Mouse (Mus musculus) limb, embryonic 12.5 days (tissue): ENCODE data around the gene Timp3. TPM values are rescaled to one million over a fixed set of nuclear protein-coding genes. Genes with fewer than 3 reads are reported as not detected.

Experiments used
- ATAC-seq: fragments of 200-750 bp; cut with Nextera tagmentation; 2 replicates; pipeline ENCODE4 v1.8.0; 2017; ENCODE audit warnings: low read depth, moderate TSS enrichment; ENCODE audit not compliant: insufficient number of reproducible peaks, insufficient read depth, low FRiP score, low TSS enrichment
- H3K27ac ChIP-seq: fragments of 300-500 bp; sonication (generic); 2 replicates; pipeline ENCODE4 v1.5.1; 2016; ENCODE audit warnings: mild to moderate bottlenecking, moderate library complexity
- H3K27me3 ChIP-seq: fragments of 300-500 bp; sonication (generic); 2 replicates; pipeline ENCODE4 v1.6.1; 2016; ENCODE audit warnings: mild to moderate bottlenecking, moderate library complexity
- H3K36me3 ChIP-seq: fragments of 300-500 bp; sonication (generic); 2 replicates; pipeline ENCODE4 v1.6.1; 2016; ENCODE audit warnings: mild to moderate bottlenecking, moderate library complexity
- H3K4me1 ChIP-seq: fragments of 300-500 bp; sonication (generic); replicated peaks from 2 replicates; pipeline ENCODE4 v1.6.1; 2016
- H3K4me2 ChIP-seq: fragments of 300-500 bp; sonication (generic); 2 replicates; pipeline ENCODE4 v1.6.1; 2016; ENCODE audit warnings: mild to moderate bottlenecking, moderate library complexity
- H3K4me3 ChIP-seq: fragments of 300-500 bp; sonication (generic); replicated peaks from 2 replicates; pipeline ENCODE4 v1.5.1; 2016; ENCODE audit warnings: mild to moderate bottlenecking
- H3K9ac ChIP-seq: fragments of 300-500 bp; sonication (generic); replicated peaks from 2 replicates; pipeline ENCODE4 v1.6.1; 2016; ENCODE audit warnings: mild to moderate bottlenecking, moderate library complexity
- H3K9me3 ChIP-seq: fragments of 300-500 bp; sonication (generic); 2 replicates; pipeline ENCODE4 v1.6.1; 2016; ENCODE audit warnings: mild to moderate bottlenecking, moderate library complexity
- WGBS: fragments of 180-500 bp; shearing (Covaris S2); methylation state at CpG from one replicate; pipeline ENCODE4 v1.1.7; 2016; 5-methylcytosine and 5-hydroxymethylcytosine counted together
- polyA plus RNA-seq: library from polyadenylated mRNA; unstranded; fragments of >200 nt; fragmentation: Nextera tagmentation; extraction: Ambion mirVana; gene quantifications from 2 replicates; pipeline ENCODE4 v1.2.1, GENCODE M21; 2016

Gene Timp3
- polyA plus RNA-seq, 1 experiment from 2014 or later, result 66.3 TPM

DNA sequence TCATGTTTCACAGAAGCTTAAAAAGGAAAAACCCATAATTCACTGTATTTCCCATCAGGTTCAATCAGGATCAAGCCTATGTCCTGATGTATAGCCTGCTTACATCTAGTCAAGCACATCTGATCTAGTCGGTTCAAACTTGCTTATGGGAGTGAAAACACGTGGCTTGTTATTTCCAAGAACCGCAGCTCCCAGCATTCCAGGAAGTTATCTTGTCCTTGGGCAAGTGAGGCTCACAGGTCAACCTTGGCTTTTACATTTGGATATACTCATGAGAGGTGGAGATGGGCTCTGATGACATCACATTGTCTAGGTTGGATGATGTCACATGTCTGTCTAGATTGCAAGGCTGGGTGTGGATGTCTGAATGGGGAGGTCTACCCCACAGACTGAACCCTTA lies 12.8 kb downstream of the Timp3 start:
- no peak for ATAC-seq
- no peak overlapping the region for H3K4me3 ChIP-seq
- H3K9ac ChIP-seq, result no peak overlapping the region
- WGBS, result 92% methylated on average over 3 of the region's 3 CpGs
- peaks cover 30% of the 10 kb centered on the region for H3K36me3 ChIP-seq
- H3K9me3 ChIP-seq, result no peaks in the 10 kb centered on the region
- peaks cover 24% of the 10 kb centered on the region for H3K4me1 ChIP-seq
- no peaks in the 10 kb centered on the region for H3K27me3 ChIP-seq
- H3K27ac ChIP-seq, result no peak overlapping the region
- no peak overlapping the region for H3K4me2 ChIP-seq

DNA sequence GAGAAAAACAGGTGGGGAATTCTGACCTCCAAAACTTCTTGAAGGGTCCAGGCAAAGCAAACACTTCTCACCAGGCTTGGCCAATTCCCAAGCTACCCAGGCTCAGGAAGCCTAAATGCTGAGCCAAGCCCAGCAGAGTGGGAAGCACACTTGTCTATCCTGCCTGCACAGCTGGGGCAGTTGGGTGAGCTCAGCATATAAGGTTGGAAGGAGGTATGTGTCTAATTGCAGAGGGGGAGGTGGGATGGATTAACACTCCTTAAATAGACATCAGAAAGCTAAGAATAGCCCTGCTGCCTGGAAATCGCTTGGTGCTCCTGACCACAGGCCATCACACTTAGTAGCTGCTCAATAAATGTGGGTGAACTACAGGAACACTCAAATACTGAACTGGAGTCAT lies 13.3 kb downstream of the Timp3 start:
- no peak overlapping the region for H3K27ac ChIP-seq
- H3K4me3 ChIP-seq, result no peak overlapping the region
- no peak overlapping the region for H3K9ac ChIP-seq
- H3K27me3 ChIP-seq, result no peaks in the 10 kb centered on the region
- H3K36me3 ChIP-seq, result peaks cover 25% of the 10 kb centered on the region
- ATAC-seq, result no peak
- H3K4me1 ChIP-seq, result peaks cover 24% of the 10 kb centered on the region
- WGBS, result 85% methylated on average over 1 of the region's 1 CpGs
- H3K4me2 ChIP-seq, result no peak overlapping the region
- H3K9me3 ChIP-seq, result no peaks in the 10 kb centered on the region

DNA sequence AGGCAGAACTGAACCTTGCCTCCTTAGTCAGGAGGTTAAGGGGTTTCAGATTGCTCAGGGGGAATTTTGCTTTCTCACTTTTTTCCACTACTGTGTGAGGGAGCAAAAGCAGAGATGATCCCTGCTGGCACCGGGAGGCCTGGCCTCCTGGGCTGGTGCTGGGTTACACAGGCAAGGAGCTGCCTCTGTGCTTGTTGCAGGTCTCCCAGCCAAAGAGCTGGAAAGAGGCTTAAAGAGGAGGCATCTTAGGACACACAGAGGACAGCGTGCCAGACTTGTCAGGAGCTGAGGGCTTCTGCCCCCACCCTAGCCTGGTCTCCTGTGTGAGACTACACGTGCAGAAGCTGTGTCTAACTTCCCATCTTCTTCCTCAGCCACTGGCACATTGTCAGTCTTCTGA lies 15.3 kb downstream of the Timp3 start:
- Histone ChIP-seq H3K36me3 (peaks cover 11% of the 10 kb centered on the region), H3K4me3 (no peak overlapping the region), H3K4me2 (no peak overlapping the region), H3K27me3 (no peaks in the 10 kb centered on the region), H3K9ac (no peak overlapping the region), H3K9me3 (no peaks in the 10 kb centered on the region), H3K4me1 (peaks cover 31% of the 10 kb centered on the region), H3K27ac (no peak overlapping the region)
- ATAC-seq, result no peak
- 46% methylated on average over 3 of the region's 3 CpGs for WGBS

DNA sequence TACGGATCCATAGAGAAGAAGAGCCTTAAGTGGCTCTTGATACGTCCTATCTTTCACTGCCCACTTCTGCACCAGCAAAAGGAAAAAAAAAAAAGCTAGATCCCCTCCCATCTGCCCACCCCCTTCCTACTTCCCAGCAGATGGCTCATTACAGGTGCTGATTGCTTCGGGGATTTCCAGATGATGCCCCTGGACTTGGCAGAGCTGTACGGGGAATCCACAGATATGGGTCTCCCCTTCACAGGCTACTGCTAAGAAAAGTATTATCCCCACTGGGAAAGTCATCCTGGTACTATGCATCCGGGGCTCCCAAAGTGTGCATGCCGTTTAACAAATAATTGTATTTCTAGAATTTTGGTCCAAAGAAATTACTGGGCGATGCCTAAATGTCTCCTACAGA lies 17.5 kb downstream of the Timp3 start:
- H3K4me3 ChIP-seq, result no peak overlapping the region
- peaks cover 50% of the 10 kb centered on the region for H3K4me1 ChIP-seq
- no peak overlapping the region for H3K27ac ChIP-seq
- no peaks in the 10 kb centered on the region for H3K9me3 ChIP-seq
- ATAC-seq, result no peak
- H3K9ac ChIP-seq, result no peak overlapping the region
- H3K36me3 ChIP-seq, result peaks cover 14% of the 10 kb centered on the region
- no peaks in the 10 kb centered on the region for H3K27me3 ChIP-seq
- WGBS, result 79% methylated on average over 7 of the region's 7 CpGs
- no peak overlapping the region for H3K4me2 ChIP-seq

DNA sequence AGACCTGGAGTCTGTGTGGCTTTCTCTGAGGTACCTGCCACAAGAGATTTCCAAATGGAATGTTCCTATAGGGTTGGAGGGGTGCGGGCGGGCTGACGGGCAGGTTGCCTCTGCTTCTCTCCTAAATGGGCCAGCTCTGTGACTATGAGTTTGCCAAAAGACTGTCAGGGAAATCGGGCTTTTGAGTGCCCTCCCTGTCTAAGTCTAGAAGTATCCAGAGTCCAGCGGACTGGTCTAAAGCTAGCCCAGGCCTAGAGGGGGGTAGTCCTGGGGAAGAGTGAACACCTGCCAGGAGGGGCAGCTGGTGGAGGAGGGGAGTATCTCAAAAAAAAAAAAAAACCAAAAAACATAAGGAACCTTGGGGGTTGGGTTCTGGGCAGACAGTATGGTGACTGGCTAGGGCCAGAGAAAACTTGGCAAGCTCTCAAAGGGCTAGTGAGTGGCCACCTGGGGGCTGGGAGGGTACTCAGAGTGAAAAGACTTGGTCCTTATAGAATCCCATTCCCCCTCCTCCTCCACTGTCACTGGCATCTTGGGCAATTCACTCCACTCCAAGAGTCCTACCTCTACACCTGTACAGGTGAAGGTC lies 18.5 kb downstream of the Timp3 start:
- no peak overlapping the region for H3K9ac ChIP-seq
- no peak for ATAC-seq
- peaks cover 9% of the 10 kb centered on the region; the same call in 1 of the 2 replicates for H3K36me3 ChIP-seq
- H3K27me3 ChIP-seq, result no peaks in the 10 kb centered on the region
- H3K4me2 ChIP-seq, result no peak overlapping the region
- no peak overlapping the region for H3K27ac ChIP-seq
- peaks cover 50% of the 10 kb centered on the region for H3K4me1 ChIP-seq
- no peak overlapping the region for H3K4me3 ChIP-seq
- WGBS, result 90% methylated on average over 5 of the region's 5 CpGs
- H3K9me3 ChIP-seq, result no peaks in the 10 kb centered on the region

DNA sequence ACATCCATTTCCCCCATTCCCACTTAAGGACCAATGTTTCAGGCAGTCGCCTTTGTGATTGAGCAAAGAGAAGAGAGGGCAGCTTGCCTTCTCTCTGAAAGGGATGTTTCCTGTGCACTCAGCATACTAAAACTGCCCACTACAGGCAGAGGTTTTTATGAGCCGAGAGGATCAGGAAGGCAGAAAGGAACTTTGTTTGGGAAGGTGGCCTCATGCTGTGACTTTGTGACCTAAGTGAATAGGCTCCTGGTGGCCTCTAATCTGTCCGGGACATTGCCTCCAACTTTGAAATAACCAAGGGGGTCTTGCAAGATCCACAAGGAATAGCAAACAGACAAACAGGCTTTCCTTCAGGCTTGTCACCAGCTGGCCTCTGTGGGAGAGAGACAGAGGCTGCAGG lies 19.4 kb downstream of the Timp3 start:
- no peak overlapping the region for H3K9ac ChIP-seq
- 34% methylated on average over 3 of the region's 3 CpGs for WGBS
- no peak overlapping the region for H3K27ac ChIP-seq
- no peak overlapping the region for H3K4me3 ChIP-seq
- no peak for ATAC-seq
- H3K36me3 ChIP-seq, result peaks cover 8% of the 10 kb centered on the region; the same call in 1 of the 2 replicates
- H3K9me3 ChIP-seq, result no peaks in the 10 kb centered on the region
- no peak overlapping the region for H3K4me2 ChIP-seq
- H3K27me3 ChIP-seq, result no peaks in the 10 kb centered on the region
- H3K4me1 ChIP-seq, result peaks cover 46% of the 10 kb centered on the region

DNA sequence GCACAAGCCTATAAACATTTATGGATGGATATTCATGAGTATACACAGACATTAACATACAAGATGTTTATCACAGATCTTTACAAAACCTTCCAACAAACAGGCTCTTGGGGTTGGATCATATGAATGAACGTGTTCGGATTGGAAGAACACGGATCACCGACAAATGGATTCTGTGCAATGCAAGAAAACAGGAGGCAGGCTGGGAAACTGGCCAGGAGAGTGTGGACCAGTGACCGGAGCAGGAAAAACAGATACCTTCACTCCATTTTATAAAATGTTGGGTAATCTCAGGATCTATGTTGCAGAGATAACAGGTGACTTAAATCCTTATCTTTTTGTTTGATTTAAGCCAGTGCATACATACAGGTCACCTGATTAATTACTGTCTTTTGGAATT lies 20.0 kb downstream of the Timp3 start:
- H3K4me3 ChIP-seq, result no peak overlapping the region
- ATAC-seq, result no peak
- no peak overlapping the region for H3K4me2 ChIP-seq
- no peaks in the 10 kb centered on the region for H3K9me3 ChIP-seq
- H3K27ac ChIP-seq, result no peak overlapping the region
- H3K36me3 ChIP-seq, result 0 out of 2 replicates have a peak, but pooled peaks cover 3% of the 10 kb centered on the region
- WGBS, result 96% methylated on average over 5 of the region's 5 CpGs
- H3K9ac ChIP-seq, result no peak overlapping the region
- no peaks in the 10 kb centered on the region for H3K27me3 ChIP-seq
- H3K4me1 ChIP-seq, result peaks cover 44% of the 10 kb centered on the region

DNA sequence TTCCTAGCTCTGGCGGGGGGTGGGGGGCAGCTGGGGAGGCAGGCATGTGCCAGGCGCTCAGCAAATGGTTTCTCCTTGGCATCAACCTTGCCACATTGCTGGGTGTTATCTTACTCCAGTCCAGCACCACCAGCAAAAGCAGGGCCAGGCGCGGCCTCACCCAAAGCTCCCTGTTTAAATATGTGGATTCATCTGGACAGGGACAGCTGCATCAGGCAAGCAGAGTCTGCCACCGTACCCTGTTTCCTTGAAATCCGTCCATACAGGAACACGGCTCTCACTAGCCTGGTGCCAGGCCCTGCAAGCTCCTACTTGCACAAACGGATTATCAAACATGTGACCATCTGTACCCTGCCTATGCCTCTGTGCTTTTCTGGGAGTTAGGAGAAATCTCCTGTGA lies 21.0 kb downstream of the Timp3 start:
- 77% methylated on average over 8 of the region's 8 CpGs for WGBS
- no peaks in the 10 kb centered on the region for H3K9me3 ChIP-seq
- H3K4me3 ChIP-seq, result no peak overlapping the region
- no peak overlapping the region for H3K4me2 ChIP-seq
- no peak overlapping the region for H3K27ac ChIP-seq
- H3K27me3 ChIP-seq, result no peaks in the 10 kb centered on the region
- no peak overlapping the region for H3K9ac ChIP-seq
- no peak for ATAC-seq
- H3K4me1 ChIP-seq, result peaks cover 38% of the 10 kb centered on the region
- H3K36me3 ChIP-seq, result 0 out of 2 replicates have a peak, but pooled peaks cover 8% of the 10 kb centered on the region

DNA sequence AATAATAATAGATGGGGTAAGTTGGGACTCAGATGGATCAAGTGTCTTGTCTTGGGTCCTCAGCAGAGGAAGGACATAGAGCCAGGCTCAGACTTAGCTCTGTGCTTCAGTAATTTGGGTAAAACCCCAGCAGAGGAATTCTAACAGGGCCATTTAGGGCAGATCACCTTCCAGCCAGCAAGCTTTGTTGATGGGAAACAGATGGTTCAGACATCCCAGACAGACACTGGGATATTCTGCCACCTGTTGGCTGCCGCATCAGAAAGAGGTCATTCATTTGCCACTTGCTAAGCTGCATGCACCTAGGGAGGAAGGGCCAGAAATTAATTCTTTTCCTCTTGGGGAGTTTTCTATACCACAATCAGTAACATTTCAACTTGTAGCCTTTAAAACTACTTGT lies 21.8 kb downstream of the Timp3 start:
- H3K27ac ChIP-seq, result no peak overlapping the region
- H3K4me1 ChIP-seq, result peaks cover 38% of the 10 kb centered on the region
- H3K9me3 ChIP-seq, result no peaks in the 10 kb centered on the region
- H3K4me2 ChIP-seq, result no peak overlapping the region
- H3K4me3 ChIP-seq, result no peak overlapping the region
- ATAC-seq, result no peak
- 11% methylated on average over 1 of the region's 1 CpGs for WGBS
- H3K9ac ChIP-seq, result no peak overlapping the region
- H3K27me3 ChIP-seq, result no peaks in the 10 kb centered on the region
- 0 out of 2 replicates have a peak, but pooled peaks cover 16% of the 10 kb centered on the region for H3K36me3 ChIP-seq

DNA sequence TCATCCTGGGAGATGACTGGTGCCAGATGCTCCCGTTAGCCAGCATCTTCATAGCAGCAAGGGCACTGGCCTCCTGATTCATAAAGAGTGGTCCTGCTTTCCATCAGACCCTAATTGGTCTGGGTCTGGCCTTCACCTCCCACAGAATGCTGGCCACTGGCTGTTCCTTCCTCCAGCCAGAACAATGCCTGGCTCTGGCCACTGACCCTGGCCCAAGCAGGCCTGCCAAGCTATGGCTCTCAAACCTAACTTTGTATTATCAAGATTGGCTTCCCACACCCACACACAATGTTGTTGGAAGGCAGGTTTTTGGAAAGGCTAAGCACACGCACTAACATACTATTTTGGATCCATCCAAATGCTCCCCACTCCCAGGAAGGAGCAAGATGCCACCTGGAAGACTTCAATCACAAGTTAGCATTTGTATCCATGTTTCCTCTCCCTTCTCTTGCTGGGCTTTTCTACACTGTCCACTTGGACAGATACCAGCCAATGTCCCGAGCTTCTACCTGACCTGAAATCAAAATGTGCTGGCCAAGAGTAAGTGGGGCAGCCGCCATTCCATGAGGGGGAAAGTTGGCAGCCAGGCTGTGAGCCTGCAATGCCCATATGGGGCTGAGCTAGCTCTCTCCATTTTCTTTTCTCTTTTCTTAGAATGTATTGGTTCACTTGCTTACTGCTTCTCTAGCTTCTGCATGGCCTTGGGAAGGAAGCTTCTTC lies 23.3 kb downstream of the Timp3 start:
- peaks cover 48% of the 10 kb centered on the region for H3K4me1 ChIP-seq
- no peak overlapping the region for H3K4me3 ChIP-seq
- no peak overlapping the region for H3K9ac ChIP-seq
- no peaks in the 10 kb centered on the region for H3K27me3 ChIP-seq
- H3K4me2 ChIP-seq, result no peak overlapping the region
- WGBS, result 74% methylated on average over 4 of the region's 4 CpGs
- no peaks in the 10 kb centered on the region for H3K9me3 ChIP-seq
- 0 out of 2 replicates have a peak, but pooled peaks cover 20% of the 10 kb centered on the region for H3K36me3 ChIP-seq
- H3K27ac ChIP-seq, result no peak overlapping the region
- ATAC-seq, result no peak

DNA sequence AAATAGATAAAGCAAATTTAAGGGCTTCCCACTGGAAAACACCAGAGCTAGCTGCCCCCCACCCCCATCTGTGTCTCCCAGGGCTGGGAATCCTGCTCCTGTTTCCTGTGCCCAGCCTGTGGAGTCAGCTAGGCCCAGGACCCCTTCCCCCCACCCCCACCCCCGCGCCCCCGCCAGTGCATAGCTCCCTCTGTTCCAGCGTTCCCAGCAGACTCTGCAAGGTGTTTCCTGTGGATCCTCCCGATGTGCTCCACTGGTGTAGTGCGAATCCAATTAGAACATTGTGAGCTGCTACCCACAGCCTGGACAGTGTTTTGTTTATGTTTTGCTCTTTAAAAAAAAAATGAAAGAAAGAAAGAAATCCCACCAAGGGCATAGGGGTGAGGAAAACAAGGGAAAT lies 25.1 kb downstream of the Timp3 start:
- Histone ChIP-seq H3K4me2 (no peak overlapping the region), H3K9ac (no peak overlapping the region), H3K9me3 (no peaks in the 10 kb centered on the region), H3K36me3 (0 out of 2 replicates have a peak, but pooled peaks cover 20% of the 10 kb centered on the region), H3K4me3 (no peak overlapping the region), H3K27me3 (no peaks in the 10 kb centered on the region), H3K27ac (no peak overlapping the region), H3K4me1 (peaks cover 40% of the 10 kb centered on the region)
- 34% methylated on average over 6 of the region's 6 CpGs for WGBS
- 0 out of 2 replicates have a peak, but pooled peaks have one; percentile 26 for ATAC-seq
